Mouse (Mus musculus) megakaryocyte progenitor cell, adult 5-6 weeks (primary cell): ENCODE results near the gene Pdcd1lg2. TPM values are rescaled to one million over a fixed set of nuclear protein-coding genes. Genes with fewer than 3 reads are reported as not detected.

Source experiments
- ATAC-seq: replicated peaks from 2 replicates; pipeline ENCODE4 v1.8.0; 2016; ENCODE audit warnings: mild to moderate bottlenecking, moderate TSS enrichment, inconsistent platforms; ENCODE audit not compliant: poor library complexity
- total RNA-seq, 2 experiments: library from RNA; stranded (forward) in 1 of 2; stranded (reverse) in 1 of 2; fragments of 157-497, 149-512 nt in 1 of 2; fragments of 200-1000 nt in 1 of 2; gene quantifications; 2 replicates each; pipeline versions ENCODE4 v1.2.3 to v1.2.4; 2015 to 2017

Pdcd1lg2 gene
- total RNA-seq, 2 experiments from 2014 or later, result not detected

DNA sequence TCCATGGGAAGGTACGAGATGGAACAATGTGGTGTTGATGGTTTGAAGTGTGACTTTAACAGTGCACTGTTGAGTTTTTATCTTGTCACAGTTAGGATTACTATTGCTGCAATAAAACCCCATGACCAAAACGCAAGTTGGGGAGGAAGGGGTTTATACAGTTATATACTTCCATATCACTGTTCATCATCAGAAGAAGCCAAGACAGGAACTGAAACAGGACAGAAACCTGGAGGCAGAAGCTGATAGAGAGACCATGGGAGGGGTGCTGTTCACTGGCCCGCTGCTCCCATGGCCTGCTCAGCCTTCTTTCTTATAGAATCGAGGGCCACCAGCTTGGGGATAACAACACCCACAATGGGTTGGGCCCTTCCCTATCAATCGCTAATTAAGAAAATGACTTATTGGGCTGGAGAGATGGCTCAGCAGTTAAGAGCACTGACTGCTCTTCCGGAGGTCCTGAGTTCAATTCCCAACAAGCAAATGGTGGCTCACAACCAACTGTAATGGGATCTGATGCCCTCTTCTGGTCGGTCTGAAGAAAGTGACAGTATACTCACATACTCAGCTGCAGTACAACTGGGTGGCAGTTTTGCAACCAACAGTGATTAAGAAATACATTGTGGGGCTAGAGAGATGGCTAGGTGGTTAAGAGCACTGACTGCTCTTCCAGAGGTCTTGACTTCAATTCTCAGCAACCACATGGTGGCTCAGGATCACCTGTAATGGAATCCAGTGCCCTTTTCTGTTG is 53.1 kb downstream of the Pdcd1lg2 start:
- peak; percentile 66 for ATAC-seq

DNA sequence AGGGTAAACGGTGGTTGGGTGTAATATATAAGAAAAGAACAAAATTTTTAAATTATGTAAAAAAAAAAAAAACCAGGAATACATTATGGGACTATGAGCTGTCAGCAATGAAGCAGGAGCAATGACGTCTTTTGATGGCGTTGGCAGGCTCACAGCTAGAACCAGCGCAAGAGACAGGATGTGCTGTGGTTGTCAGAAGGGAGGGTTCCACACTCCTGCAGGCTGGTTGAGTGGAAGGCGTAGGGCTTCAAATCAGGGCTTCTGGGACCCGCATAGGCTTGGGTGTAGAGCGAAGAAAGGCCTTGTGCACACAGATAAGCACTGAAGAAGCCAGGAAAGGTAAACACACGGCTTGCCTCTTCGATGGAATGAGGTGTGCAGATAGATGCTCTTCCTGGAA is 56.1 kb downstream of the Pdcd1lg2 start:
- ATAC-seq, result no peak

DNA sequence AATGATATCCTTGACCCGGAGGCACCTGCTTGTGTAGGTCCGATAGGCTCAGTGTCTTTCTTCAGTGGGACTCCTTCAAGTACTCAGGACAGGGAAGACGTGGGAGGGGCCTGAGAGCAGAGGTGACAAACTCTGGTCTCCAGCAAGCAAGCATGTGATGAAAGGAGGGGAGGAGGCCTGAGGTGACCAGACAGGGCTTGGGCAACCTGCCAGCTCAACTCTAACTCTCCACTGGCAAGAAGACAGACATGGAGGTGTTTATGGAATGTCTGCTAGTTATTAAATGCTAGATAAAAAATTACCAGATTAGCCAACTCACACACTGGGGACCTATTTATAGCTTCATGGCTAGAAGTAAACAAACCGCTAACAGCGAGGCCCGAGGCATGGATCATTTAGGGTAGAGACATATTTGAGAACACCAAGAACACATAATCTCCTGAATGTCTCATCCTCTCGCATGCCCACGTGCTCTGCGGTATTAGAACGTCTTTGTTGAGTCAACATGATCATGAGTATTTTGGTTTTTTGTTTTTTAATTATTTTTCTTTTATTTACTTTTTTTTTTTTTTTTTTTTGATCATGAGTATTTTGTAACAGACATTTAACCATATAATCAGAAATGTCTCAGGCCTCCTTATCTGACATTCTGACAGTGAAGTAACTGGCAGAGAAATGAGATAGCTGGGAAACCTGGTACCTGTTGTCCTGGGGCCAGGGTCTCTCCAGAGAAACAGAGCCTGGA is 58.4 kb downstream of the Pdcd1lg2 start:
- ATAC-seq, result peak; percentile 44; the same call in 1 of the 2 replicates

DNA sequence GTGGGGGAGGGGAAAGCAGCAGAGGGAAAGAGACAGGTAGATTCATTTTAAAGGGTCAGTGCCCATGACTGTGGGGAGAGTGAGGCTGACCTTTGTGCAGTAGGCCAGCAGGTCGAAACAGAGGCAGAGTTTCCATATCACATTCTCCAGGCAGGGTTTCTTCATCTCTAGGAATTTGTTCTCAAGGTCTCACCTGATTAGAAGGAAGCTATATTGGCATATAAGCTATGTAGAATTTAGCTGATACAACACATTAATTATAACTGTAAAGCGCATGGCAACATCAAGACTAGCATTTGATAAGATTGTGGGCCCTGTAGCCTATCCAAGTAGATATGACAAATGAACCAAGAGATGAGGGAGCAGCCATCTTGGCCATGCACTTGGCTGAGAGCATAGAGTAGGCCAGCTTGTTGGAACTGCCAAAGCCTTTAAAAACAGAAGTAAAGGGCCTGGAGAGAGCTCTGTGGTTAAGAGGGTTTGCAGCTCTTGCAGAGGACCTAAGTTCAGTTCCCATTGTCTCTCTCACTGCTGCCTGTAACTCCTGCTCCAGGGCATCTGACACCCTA is 59.1 kb downstream of the Pdcd1lg2 start:
- ATAC-seq, result peak; percentile 54

DNA sequence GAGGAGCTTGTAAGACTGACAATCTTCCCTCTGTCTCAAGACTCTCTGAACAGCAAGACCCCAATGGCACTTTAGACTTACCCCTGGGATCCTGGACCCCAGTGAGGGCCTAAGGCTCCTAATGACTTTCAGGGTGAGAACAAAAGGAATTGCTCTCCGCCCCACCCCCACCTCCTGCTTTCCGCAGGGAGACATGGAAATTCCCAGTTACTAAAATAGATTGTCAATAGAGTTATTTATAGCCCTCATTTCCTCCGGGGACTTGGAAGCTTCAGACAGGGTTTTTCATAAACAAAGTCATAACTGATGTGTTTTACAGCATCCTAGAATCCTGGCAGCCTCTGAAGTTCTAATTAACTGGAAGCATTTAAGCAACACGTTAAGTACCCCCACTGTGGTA is 59.9 kb downstream of the Pdcd1lg2 start:
- ATAC-seq, result no peak

DNA sequence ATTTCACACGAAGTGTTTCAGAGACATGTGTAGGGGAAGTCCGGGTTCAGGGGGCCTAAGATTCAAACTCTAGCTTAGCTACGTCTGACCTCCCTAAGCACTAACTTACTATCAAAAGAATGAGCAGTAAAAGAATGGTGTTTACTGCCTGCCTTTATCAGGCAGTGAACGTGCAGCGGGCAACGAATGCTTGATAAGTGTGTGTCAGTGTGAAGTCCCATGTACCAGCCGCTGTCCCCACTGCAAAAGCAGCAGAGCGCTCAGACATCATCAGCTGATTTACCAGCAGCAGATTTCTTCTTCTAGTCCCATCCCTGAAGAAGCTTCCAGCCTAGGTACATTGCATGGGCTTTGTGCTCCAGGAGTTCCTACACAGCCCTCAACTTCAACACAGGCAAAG is 61.7 kb downstream of the Pdcd1lg2 start:
- ATAC-seq, result peak; percentile 51

DNA sequence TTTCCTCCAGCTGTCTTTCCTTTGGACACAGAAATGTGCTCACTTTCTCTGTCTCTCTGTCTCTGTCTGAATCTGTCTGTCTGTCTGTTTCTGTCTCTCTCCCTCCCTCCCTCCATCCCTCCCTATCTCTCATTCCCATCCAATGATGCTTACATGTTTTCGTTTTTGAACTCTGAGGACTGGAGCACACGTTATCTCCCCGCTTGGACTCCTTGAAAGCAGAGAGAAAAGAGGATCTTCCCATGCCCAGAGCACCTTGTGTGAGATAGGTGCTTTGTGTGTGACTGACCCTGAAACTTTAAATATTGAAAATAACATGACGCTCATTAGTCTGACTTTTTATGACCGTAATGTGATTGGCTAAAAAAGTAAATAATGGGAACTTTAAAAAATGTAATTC is 62.2 kb downstream of the Pdcd1lg2 start:
- no peak for ATAC-seq

DNA sequence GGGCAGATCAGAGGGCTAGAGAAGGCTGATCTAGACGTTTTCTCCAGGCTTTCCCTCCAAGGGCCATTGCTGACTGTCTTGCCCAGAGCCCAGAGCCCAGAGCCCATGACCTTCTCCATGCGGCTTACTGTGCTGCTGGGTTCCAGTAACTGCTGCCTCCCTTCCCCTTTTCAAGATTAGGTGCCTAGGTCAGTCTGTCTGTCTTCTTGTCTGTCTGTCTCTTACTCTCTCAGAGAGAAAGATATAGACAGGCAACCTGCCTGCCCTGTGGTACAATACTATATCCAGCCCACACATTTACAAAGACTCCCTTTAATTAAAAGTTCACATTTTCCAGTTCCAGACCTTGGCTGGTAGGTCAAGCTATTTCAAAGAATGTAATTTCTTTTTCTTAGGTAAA is 64.1 kb downstream of the Pdcd1lg2 start:
- ATAC-seq, result 0 out of 2 replicates have a peak, but pooled peaks have one; percentile 19

DNA sequence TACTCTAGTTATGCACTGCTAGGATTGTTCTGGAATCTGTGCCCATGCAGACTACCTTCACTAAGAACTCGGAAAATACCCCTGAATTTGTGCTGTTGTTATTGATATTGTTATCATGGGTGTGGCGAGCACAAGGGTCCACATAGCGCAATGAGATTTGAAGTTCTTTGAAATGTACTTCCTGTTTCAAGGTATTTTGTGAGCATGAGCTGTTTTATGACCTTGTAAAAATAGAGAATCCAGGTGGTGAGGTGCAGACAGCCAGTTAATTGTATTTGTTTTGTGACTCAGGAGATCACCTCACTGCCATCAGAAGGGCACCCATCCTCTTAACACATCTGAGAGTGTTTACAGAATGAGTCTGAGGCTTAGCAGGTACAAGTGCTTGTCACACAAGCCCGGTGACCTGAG is 64.5 kb downstream of the Pdcd1lg2 start:
- no peak for ATAC-seq

DNA sequence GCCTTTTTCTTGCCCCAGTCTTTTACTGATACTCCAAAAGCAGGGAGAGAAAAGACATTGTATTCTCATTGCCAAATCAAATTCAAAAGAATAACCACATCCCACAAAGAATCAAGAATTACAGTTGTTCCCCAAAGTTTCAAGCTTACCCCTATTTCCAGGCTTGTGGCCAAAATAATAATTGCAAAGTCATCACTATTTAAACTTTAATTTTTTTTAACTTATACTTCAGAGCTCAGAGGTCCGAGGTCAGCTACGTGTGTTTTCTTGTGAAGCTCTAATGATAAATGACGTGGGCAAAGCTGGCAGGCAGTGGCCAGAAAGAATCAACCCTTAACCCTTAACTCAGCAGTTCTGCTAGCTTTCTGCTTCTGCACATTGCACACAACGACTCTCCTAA is 67.9 kb downstream of the Pdcd1lg2 start:
- ATAC-seq, result no peak

DNA sequence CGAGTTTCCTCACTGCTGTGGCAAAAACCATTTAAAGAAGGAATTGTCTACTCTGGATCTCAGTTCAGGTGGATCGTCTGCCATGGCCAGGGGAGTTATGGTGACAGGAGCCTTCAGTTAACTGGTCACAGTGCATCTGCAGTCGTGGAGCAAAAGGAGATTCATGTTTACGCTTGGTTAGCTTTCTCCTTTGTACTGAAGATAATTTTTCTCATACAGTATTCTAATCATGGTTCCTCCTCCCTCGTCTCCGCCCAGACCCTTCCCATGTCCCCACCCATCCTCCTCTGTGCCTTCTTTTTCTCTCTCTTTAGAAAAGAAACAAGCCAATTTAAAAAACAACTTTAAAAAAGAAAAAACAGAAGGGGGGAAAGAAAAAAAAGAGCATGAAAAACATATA is 70.9 kb downstream of the Pdcd1lg2 start:
- ATAC-seq, result no peak

DNA sequence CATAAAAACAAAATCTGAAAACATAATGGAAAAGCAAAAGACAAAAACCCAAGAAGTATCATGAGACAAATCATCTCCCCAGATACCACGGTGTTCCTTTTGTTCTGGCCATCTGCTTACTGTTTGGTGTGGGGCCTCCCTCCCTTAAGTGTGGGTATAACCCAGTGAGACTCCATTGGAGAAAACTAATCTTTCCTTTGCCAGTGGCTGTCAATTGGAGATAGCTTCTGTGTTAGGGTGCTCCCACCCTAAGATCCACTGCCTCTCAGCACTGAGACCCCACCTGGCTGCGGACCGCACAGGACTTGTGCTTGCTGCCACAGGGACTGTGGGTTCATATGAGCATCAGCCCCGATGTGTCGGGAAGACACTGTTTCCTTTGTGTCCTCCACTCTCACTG is 71.4 kb downstream of the Pdcd1lg2 start:
- ATAC-seq, result no peak

DNA sequence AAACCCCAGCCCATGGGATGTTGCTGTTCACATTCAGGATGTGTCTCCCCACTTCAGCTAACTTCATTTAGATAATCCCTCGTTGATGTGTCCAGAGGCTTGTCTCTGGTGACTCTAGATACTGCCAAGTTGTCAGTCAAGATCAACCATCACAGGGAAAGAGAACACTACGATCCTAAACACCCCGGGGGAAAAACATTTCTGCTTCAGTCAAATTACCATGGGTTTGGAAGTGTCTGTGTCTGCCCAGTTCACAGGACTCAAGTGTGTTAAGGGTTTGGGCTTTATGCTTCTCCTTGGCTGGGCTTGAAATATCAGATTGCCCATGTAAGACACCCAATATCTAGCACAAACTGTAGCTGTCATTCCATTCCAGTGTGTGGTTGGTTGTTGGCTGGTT is 71.9 kb downstream of the Pdcd1lg2 start:
- ATAC-seq, result no peak

DNA sequence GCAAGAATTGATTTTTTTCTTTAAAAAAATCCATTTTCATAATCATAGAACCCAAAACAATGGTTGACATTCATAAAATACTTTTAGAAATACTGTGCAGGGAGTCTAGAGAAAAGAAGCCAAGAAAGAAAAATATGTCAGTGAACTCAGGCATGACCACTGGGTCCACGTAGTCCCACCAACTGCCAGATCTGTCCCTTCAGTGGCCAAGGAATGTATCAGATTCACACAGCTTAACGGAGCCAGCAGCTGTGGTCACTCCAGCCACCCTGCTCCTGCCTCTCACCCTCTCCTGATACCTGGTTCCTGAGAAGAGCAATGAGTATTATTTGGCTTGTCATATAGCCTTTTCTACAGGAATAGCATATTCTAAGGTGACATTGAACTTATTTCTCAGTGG is 72.7 kb downstream of the Pdcd1lg2 start:
- no peak for ATAC-seq

DNA sequence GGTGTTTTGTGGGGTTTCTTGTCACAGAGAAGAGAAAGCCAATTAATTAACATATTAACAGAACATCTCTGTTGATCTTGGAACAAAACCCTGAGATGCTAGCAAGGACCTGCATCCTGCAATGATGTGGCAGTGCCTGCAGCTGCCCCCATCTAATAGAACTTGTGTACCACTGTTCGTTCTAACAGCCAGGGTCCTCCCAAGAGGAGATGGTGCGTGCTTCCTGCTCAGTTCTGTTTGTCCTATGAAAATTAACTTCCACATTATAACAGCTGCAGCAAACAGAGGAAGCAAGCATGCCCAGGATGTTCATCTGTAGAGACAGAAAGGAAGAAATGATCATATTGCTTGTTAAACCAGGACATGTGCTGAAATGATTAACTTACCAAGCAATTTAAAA is 73.8 kb downstream of the Pdcd1lg2 start:
- ATAC-seq, result no peak

DNA sequence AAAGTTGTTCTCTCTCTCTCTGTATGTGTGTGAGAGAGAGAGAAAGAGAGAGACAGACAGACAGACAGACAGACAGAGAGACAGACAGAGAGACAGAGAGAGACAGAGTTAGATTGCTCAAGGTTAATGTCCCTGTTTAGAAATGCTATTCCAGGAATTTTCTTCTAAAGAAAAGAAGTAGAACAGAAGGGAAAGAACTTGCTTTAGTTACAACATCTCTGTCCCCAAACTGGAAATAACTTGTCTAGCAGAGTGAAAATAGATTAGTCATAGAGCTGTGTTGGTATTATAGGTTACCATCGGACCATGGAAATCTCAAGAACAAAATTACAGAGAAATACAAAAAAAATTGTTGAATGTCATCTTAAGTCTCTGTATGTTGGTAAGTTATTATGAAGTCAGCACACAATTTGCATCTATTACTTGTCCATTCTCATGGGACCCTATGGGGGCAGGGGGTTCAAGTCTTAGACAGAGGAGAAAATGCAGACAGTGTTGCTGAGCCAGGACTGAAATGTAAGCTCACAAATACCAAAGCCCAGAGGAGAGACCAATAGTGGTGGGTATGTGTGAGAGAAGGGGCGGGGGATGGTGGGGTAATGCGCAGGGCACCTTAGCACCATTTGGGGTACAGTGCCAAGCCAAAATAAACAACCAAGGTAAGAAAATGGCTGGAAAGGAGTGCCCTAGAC is 74.7 kb downstream of the Pdcd1lg2 start:
- no peak for ATAC-seq

DNA sequence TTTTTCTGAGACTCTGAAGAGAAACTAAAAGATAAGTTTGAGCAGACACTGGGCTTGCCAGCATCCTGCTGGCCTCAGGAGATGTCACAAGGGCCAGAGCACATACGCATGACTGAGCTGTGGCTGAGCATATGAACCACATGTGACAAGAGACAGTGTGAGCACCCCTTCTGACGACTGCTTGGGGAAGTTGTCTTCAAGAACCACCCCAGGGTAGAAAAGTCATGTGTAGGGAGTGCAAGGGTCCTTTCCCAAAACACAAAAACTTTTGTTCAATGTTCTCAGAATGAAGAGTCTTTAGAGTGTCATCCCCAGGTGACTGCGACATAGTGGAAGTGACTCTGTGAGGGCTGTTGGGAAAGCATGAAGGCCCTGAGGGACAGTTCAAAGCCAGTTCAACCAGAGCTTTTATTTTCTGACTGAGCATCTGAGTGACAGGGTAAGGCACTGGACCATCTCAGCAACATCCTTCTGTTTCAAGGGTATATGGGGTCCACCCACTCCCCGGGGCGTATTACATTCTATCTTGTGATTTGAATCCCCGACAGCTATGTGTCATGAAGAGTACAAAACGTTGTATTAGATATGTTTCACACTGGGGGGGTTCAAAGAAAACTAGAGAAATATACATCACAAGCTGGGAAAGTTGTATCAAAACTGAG is 76.0 kb downstream of the Pdcd1lg2 start:
- ATAC-seq, result peak; percentile 69

DNA sequence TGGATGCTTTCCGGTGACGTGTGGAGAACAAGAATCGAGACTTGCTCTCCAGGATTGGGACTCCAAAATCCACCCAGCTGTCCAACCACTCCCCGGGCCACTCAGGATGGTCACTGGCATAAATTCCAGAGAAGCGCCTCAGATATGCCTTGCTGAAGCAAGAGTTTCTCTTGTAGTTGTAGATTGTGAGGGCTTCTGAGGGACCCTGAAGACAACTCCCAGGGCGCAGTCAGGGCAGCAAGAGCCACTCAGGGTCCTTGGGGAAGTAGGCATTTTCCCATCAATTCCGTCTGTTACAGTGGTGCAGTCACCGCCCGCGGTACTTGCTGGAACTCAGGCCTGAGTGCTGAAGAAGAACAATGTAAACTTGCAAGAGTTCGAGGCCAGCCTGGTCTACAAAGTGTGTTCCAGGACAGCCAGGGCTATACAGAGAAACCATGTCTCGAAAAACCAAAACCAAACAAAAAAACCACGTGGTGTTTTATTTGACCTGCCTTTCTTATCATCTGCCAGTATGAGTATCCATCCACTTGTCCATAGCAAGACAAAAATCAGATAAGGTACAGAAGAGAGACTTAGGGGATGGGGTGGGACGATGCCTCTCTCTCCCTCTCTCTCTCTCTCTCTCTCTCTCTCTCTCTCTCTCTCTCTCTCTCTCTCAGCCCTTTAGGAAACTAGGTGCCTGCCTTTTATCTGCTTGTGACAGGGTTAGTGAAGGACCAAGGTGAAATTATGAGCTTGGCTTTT is 76.8 kb downstream of the Pdcd1lg2 start:
- ATAC-seq, result no peak

DNA sequence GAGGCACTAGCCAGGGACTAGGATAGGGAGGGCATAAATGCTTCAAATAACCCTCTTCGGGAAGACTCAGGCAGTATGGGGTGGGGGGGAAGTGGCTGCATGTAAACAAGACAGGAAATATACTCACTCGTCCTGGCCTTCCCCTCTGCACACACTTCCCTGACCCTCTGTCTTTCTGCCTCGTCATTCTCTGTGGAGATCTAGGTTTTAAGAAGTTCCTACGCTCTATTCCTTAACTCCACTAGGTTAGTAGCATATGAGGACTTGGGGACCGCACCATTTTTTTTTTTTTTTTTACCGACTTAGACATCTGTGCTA is 77.3 kb downstream of the Pdcd1lg2 start:
- peak; percentile 75 for ATAC-seq

DNA sequence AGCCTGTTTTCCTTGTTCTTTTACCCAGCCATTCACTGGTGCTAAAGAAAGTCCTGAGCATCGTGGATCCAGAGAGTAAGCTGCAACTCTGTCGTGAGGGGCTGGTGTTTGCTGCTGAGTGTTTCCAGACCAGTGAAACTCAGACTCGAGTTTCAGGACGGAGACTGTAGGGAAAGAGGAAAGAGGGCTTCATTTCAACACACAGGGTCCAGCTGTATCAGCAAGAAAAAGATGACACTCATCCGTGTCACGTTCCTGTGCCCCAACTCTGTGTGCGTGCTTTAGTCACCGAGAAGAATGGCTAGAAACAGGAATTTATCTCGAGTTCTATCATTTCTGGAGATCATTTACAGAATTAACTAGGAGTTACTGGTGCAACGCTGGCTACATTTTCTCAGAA is 77.7 kb downstream of the Pdcd1lg2 start:
- ATAC-seq, result 0 out of 2 replicates have a peak, but pooled peaks have one; percentile 59
